Mouse (Mus musculus): ENCODE results near the gene Myzap.

DNA sequence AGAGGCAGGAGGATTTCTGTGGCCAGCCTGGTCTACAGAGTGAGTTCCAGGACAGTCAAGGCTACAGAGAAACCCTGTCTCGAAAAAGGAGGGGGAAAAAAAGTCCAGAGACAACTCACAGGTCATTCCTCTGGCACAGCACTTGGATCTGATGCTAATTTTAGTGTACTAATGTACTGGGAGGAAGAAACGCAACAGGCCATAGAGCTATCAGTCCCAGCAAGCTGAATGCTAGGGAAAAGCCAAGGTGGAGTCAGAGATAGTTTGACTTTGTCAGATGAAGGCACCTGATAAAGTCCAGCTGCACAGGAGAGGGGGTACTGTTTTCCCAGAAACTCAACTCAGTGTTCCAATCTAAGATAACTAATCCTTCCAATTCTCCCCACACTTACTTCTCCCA is 111.9 kb downstream of the Myzap start:
- TF ChIP-seq POLR2A (IDR thresholded peaks at IDR 0.05; ENCODE audit: borderline replicate concordance, control insufficient read depth, low read depth, low read length) (no peak), CTCF (IDR thresholded peaks at IDR 0.05; ENCODE audit: control insufficient read depth, insufficient read depth, low read length) (no peak)

All from bone marrow, adult 2 months (tissue).